Mouse (Mus musculus) cortical plate, adult 2 months (tissue): ENCODE measurements around the gene Slc5a3.

Experiments
- CTCF ChIP-seq: fragments of 200-500 bp; IDR thresholded peaks from 2 replicates; pipeline ENCODE4 v1.5.1; 2011; ENCODE audit warnings: mild to moderate bottlenecking, control low read depth, low read length; ENCODE audit not compliant: insufficient read depth; ENCODE audit errors: extremely low read depth
- POLR2A ChIP-seq: fragments of 200-500 bp; IDR thresholded peaks from 2 replicates; pipeline ENCODE4 v1.6.1; 2011; ENCODE audit warnings: mild to moderate bottlenecking, low read length, control low read depth; ENCODE audit not compliant: insufficient read depth; ENCODE audit errors: extremely low read depth

GRCm38 (mm10) chr16:92052569-92052968 is 5.6 kb upstream of the Slc5a3 start:
- TF ChIP-seq CTCF: no peak
- TF ChIP-seq POLR2A: no peak
